Mouse (Mus musculus) testis, adult 2 months (tissue): ENCODE measurements around the gene Sergef.

ENCODE experiments used
- CTCF ChIP-seq: fragments of 200-500 bp; IDR thresholded peaks from 2 replicates; pipeline ENCODE4 v1.5.1; 2012; ENCODE audit warnings: low read depth, mild to moderate bottlenecking, inconsistent platforms, low read length, moderate library complexity; ENCODE audit not compliant: control insufficient read depth, insufficient read depth, insufficient replicate concordance
- POLR2A ChIP-seq: fragments of 200-500 bp; IDR thresholded peaks from 2 replicates; pipeline ENCODE4 v1.6.1; 2012; ENCODE audit warnings: low read depth, mild to moderate bottlenecking, inconsistent platforms, low read length, moderate library complexity; ENCODE audit not compliant: control insufficient read depth

GRCm38 (mm10) chr7:46559006-46559405 lies 80.6 kb downstream of the Sergef start:
- TF ChIP-seq CTCF (no peak), POLR2A (no peak)
